Mouse (Mus musculus) left cerebral cortex, postnatal 4 days (tissue): Measurements from ENCODE around the gene Rab24. TPM values are rescaled to one million over a fixed set of nuclear protein-coding genes. Genes with fewer than 3 reads are reported as not detected.
A peak's percentile ranks its signal among the peaks of the same experiment; 100 is the strongest.

Experiments used
- DNase-seq: peaks from one replicate; pipeline ENCODE4 v3.0.0-alpha.2; 2022
- intact Hi-C: fragments of 180-260 bp; cut with DNase I; formaldehyde crosslinking; loops from one replicate; pipeline ENCODE4 v1.15.1; 2025
- total RNA-seq, 2 experiments: library from RNA; stranded (reverse); gene quantifications; 2 replicates each; pipeline ENCODE4 v1.2.3; 2021

The Rab24 gene
- total RNA-seq, 2 experiments from 2014 or later = 54.8 to 58.5 TPM

- peak; percentile 87 for DNase-seq
- intact Hi-C loops = no loop called here
These were observed 7.5 kb upstream of the Rab24 start for GRCm38 (mm10) chr13:55329109-55329682.

GRCm38 (mm10) chr13:55328641-55329040 lies 6.9 kb upstream of the Rab24 start:
- intact Hi-C loops = no loop called here
- no peak for DNase-seq

GRCm38 (mm10) chr13:55328171-55328570 lies 6.4 kb upstream of the Rab24 start:
- intact Hi-C loops = no loop called here
- DNase-seq = no peak

DNA sequence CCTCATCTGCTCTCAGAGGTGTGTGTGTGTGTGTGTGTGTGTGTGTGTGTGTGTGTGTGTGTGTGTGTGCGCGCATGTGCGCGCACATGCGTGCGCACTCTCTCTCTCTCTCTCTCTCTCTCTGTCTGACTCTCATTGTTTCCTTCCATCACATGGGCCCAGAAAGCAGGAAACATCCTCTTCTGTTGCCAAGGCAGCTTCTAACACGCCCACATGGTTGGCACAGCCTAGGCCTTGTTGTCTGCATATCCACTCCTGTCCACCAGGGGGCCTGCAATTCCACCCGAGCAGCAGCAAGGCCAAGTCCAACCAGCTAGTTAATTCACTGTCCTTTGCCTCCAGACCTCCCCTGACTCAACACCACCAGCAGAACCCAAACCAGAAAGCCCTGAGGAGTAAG lies 5.9 kb upstream of the Rab24 start:
- peak; percentile 90 for DNase-seq
- intact Hi-C loops = no loop called here

- intact Hi-C loops = no loop called here
- DNase-seq = no peak
These were observed 5.4 kb upstream of the Rab24 start for GRCm38 (mm10) chr13:55327169-55327568.

GRCm38 (mm10) chr13:55325596-55325995 lies 3.9 kb upstream of the Rab24 start:
- intact Hi-C loops = no loop called here
- DNase-seq = no peak

GRCm38 (mm10) chr13:55322130-55322825 lies 532 bp upstream of the Rab24 start:
- intact Hi-C loops = no loop called here
- DNase-seq = no peak

- no peak for DNase-seq
- intact Hi-C loops = no loop called here
These were observed 1.7 kb downstream of the Rab24 start, which contains the start of gene Prelid1 for GRCm38 (mm10) chr13:55319931-55320533. Gene Prelid1 (plus strand): TSS chr13:55320500.

DNA sequence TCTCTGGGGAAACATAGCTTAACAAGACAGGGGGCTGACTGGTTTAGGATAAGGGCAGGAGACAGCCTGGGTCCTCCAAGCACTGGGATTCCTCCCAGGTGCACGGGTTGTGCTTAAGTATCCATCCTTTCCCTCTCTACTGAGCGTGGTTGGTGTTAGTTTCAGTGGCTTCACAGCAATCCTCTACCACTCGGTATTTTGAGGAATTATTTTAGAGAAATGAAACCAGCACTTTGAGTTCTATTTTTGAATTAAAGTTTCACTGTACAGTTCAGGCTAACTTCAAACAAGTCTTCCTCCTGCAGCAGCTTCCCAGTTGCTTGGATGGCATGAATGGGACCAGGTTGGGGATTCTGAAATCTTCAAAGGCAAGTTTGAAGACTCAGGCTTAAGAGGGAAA lies 3.4 kb downstream of the Rab24 start:
- intact Hi-C loops = no loop called here

GRCm38 (mm10) chr13:55314891-55315412 lies 6.8 kb downstream of the Rab24 start:
- DNase-seq = no peak
- intact Hi-C loops = no loop called here

More for the DNA sequence above, 3.4 kb downstream of the Rab24 start:
- no peak for DNase-seq

- DNase-seq = no peak
- intact Hi-C loops = no loop called here
These were observed 8.7 kb downstream of the Rab24 start for GRCm38 (mm10) chr13:55313051-55313450.

GRCm38 (mm10) chr13:55312028-55312630 lies 9.6 kb downstream of the Rab24 start:
- intact Hi-C loops = no loop called here

DNA sequence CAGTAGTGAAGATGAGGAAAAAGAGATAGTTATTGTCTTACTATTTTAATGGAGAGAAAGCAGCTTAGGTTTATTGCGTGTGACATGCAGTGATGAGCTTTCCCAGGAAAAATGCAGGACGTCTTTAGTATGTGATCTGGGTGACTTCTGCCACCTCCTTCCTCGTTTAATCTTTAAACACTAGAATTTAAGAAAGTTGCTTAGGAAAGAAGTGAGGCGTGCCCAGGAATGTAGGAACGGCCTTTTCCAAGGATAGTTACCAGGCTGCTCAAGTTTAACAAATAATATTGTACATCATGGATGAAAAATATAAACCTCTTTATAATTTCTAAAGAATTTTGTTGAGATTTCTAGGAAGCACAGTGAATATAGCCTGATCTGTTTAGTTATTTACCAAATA lies 20.8 kb downstream of the Rab24 start:
- DNase-seq = no peak
- intact Hi-C loops = no loop called here

More at GRCm38 (mm10) chr13:55312028-55312630, 9.6 kb downstream of the Rab24 start:
- DNase-seq = no peak

DNA sequence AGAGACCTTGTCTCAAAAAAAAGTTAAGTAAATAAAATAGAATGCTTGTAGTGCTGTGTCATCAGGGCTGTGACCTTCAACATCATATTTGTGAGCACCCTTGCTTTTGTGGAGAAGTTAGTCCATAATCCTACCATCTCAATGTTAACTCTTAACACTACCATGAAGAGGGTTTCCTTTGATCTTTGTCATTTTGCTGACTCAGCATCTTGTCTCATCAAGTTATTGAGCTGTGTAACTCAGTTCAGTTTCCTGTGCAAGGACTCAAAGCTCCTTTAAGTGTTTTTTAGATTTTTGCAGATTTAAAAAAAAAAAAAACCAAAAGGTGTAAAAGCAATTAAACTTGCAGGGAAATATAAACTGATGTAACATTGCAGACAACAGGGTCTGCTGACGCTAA lies 25.0 kb downstream of the Rab24 start:
- no peak for DNase-seq
- intact Hi-C loops = loop anchor here (10.0 kb wide), 2 partner anchors 52 to 358 kb away; no protein-coding TSS in a partner anchor

DNA sequence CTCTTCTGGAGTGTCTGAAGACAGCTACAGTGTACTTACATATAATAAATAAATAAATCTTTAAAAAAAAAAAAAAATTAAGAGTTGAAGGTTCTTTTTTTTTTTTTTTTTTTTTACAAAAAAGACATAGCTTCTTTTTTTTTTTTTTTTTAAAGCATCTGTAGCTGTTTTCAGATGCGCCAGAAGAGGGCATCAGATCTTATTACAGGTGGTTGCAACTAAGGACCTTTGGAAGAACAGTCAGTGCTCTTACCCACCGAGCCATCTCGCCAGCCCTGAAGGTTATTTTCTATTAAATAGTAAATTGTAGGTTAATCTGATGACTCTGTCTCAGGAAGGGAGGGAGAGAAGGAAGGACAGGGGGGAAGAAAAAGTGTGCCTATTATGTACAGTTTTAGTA lies 32.9 kb downstream of the Rab24 start:
- intact Hi-C loops = no loop called here
- no peak for DNase-seq

GRCm38 (mm10) chr13:55277646-55278045 lies 44.1 kb downstream of the Rab24 start:
- intact Hi-C loops = no loop called here
- DNase-seq = no peak

- DNase-seq = no peak
- intact Hi-C loops = no loop called here
These were observed 44.5 kb downstream of the Rab24 start for GRCm38 (mm10) chr13:55277203-55277602.
